Mouse (Mus musculus): Measurements from ENCODE around the gene Gpr87.

DNA sequence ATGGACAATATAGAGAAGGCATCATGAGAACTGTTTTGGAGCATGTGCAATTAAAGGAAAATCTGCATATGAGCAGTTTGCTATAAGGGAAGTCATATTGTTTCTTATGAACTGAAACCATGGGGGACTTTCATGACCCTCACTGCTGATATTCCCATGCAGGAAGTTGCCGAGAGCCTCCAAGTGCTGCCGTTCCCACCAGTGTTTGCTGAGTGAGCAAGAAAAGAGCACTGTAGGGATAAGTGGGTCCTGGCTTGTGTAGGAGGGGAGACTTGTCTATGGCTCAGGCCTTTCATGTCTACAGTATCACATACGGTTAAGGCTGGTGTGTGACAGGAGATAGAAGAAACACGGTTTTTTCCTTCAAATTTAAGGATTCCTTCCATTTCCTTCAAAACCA lies 9.2 kb downstream of the Gpr87 start:
- no peak for TF ChIP-seq CTCF (conservative IDR thresholded peaks at IDR 0.05; ENCODE audit: low read length)
- no peak for TF ChIP-seq POU5F1 (IDR thresholded peaks at IDR 0.05; ENCODE audit: borderline replicate concordance, low read length)
- no peak for TF ChIP-seq NANOG (IDR thresholded peaks at IDR 0.05; ENCODE audit: borderline replicate concordance, low read length)

Measured in E14TG2a.4 (cell line).